Mouse (Mus musculus): ENCODE results near the gene Pjvk. TPM values are rescaled to one million over a fixed set of nuclear protein-coding genes. Genes with fewer than 3 reads are reported as not detected.

The Pjvk gene
- total and polyA plus RNA-seq, 3 experiments = 0.08 TPM; not detected in 2

- no peak for DNase-seq
- H3K27ac ChIP-seq = no peak overlapping the region
- no peak overlapping the region for H3K4me3 ChIP-seq
- H3K27me3 ChIP-seq (ENCODE audit: control insufficient read depth, insufficient read depth, low read length) = no peaks in the 10 kb centered on the region
- no peaks in the 10 kb centered on the region for H3K79me2 ChIP-seq (replicated peaks; ENCODE audit: control insufficient read depth, insufficient read depth, low read length)
- no peak overlapping the region for H3K9ac ChIP-seq (ENCODE audit: low read depth, low read length)
- no peak for TF ChIP-seq CTCF (IDR thresholded peaks at IDR 0.05)
- no peak for TF ChIP-seq EP300 (IDR thresholded peaks at IDR 0.05; ENCODE audit: insufficient read depth, low read depth, low read length)
- no peak for TF ChIP-seq POLR2A (IDR thresholded peaks at IDR 0.05; ENCODE audit: insufficient read depth, low read depth, low read length)
- 86% methylated on average over 5 of the region's 5 CpGs for WGBS
- H3K36me3 ChIP-seq (ENCODE audit: control insufficient read depth, insufficient read depth, low read length) = no peaks in the 10 kb centered on the region
- H3K4me1 ChIP-seq (ENCODE audit: control insufficient read depth, insufficient read depth, low read length) = no peaks in the 10 kb centered on the region
- intact Hi-C loops (cut with DNase I) = no loop called here
These were observed 6.4 kb downstream of the Pjvk start for GRCm38 (mm10) chr2:76654646-76655045.

GRCm38 (mm10) chr2:76655444-76655843 lies 7.2 kb downstream of the Pjvk start:
- H3K9ac ChIP-seq (ENCODE audit: low read depth, low read length) = no peak overlapping the region
- no peak overlapping the region for H3K4me3 ChIP-seq
- no peaks in the 10 kb centered on the region for H3K27me3 ChIP-seq (ENCODE audit: control insufficient read depth, insufficient read depth, low read length)
- no peaks in the 10 kb centered on the region for H3K36me3 ChIP-seq (ENCODE audit: control insufficient read depth, insufficient read depth, low read length)
- H3K79me2 ChIP-seq (replicated peaks; ENCODE audit: control insufficient read depth, insufficient read depth, low read length) = no peaks in the 10 kb centered on the region
- no peaks in the 10 kb centered on the region for H3K4me1 ChIP-seq (ENCODE audit: control insufficient read depth, insufficient read depth, low read length)
- TF ChIP-seq CTCF (IDR thresholded peaks at IDR 0.05) = no peak
- TF ChIP-seq POLR2A (IDR thresholded peaks at IDR 0.05; ENCODE audit: insufficient read depth, low read depth, low read length) = no peak
- no peak for TF ChIP-seq EP300 (IDR thresholded peaks at IDR 0.05; ENCODE audit: insufficient read depth, low read depth, low read length)
- intact Hi-C loops (cut with DNase I) = no loop called here
- WGBS = 70% methylated on average over 3 of the region's 3 CpGs
- H3K27ac ChIP-seq = no peak overlapping the region
- no peak for DNase-seq

- Histone ChIP-seq H3K4me3 (no peak overlapping the region), H3K27me3 (ENCODE audit: control insufficient read depth, insufficient read depth, low read length) (no peaks in the 10 kb centered on the region), H3K36me3 (ENCODE audit: control insufficient read depth, insufficient read depth, low read length) (no peaks in the 10 kb centered on the region), H3K9ac (ENCODE audit: low read depth, low read length) (no peak overlapping the region), H3K4me1 (ENCODE audit: control insufficient read depth, insufficient read depth, low read length) (no peaks in the 10 kb centered on the region), H3K27ac (no peak overlapping the region), H3K79me2 (replicated peaks; ENCODE audit: control insufficient read depth, insufficient read depth, low read length) (no peaks in the 10 kb centered on the region)
- no peak for DNase-seq
- TF ChIP-seq POLR2A (IDR thresholded peaks at IDR 0.05; ENCODE audit: insufficient read depth, low read depth, low read length) (no peak), CTCF (IDR thresholded peaks at IDR 0.05) (peak; percentile 57), EP300 (IDR thresholded peaks at IDR 0.05; ENCODE audit: insufficient read depth, low read depth, low read length) (no peak)
- 6% methylated on average over 1 of the region's 1 CpGs for WGBS
- intact Hi-C loops (cut with DNase I) = no loop called here
These were observed 7.7 kb downstream of the Pjvk start for GRCm38 (mm10) chr2:76655982-76656381.

GRCm38 (mm10) chr2:76658551-76658950 lies 10.3 kb downstream of the Pjvk start:
- no peak for DNase-seq

GRCm38 (mm10) chr2:76659419-76659818 lies 11.1 kb downstream of the Pjvk start:
- no peak for DNase-seq
- intact Hi-C loops (cut with DNase I) = no loop called here
- TF ChIP-seq POLR2A (IDR thresholded peaks at IDR 0.05; ENCODE audit: insufficient read depth, low read depth, low read length) = no peak
- TF ChIP-seq CTCF (IDR thresholded peaks at IDR 0.05) = no peak
- TF ChIP-seq EP300 (IDR thresholded peaks at IDR 0.05; ENCODE audit: insufficient read depth, low read depth, low read length) = no peak
- Histone ChIP-seq H3K4me3 (no peak overlapping the region), H3K36me3 (ENCODE audit: control insufficient read depth, insufficient read depth, low read length) (no peaks in the 10 kb centered on the region), H3K79me2 (replicated peaks; ENCODE audit: control insufficient read depth, insufficient read depth, low read length) (no peaks in the 10 kb centered on the region), H3K4me1 (ENCODE audit: control insufficient read depth, insufficient read depth, low read length) (no peaks in the 10 kb centered on the region), H3K27me3 (ENCODE audit: control insufficient read depth, insufficient read depth, low read length) (no peaks in the 10 kb centered on the region), H3K27ac (no peak overlapping the region), H3K9ac (ENCODE audit: low read depth, low read length) (no peak overlapping the region)
- 65% methylated on average over 5 of the region's 8 CpGs for WGBS

More at GRCm38 (mm10) chr2:76658551-76658950, 10.3 kb downstream of the Pjvk start:
- intact Hi-C loops (cut with DNase I) = no loop called here
- H3K36me3 ChIP-seq (ENCODE audit: control insufficient read depth, insufficient read depth, low read length) = no peaks in the 10 kb centered on the region
- 78% methylated on average over 13 of the region's 13 CpGs for WGBS
- no peak overlapping the region for H3K27ac ChIP-seq
- no peaks in the 10 kb centered on the region for H3K79me2 ChIP-seq (replicated peaks; ENCODE audit: control insufficient read depth, insufficient read depth, low read length)
- H3K27me3 ChIP-seq (ENCODE audit: control insufficient read depth, insufficient read depth, low read length) = no peaks in the 10 kb centered on the region
- no peak overlapping the region for H3K9ac ChIP-seq (ENCODE audit: low read depth, low read length)
- TF ChIP-seq CTCF (IDR thresholded peaks at IDR 0.05) = no peak
- TF ChIP-seq EP300 (IDR thresholded peaks at IDR 0.05; ENCODE audit: insufficient read depth, low read depth, low read length) = no peak
- no peak for TF ChIP-seq POLR2A (IDR thresholded peaks at IDR 0.05; ENCODE audit: insufficient read depth, low read depth, low read length)
- no peak overlapping the region for H3K4me3 ChIP-seq
- no peaks in the 10 kb centered on the region for H3K4me1 ChIP-seq (ENCODE audit: control insufficient read depth, insufficient read depth, low read length)

GRCm38 (mm10) chr2:76665531-76665930 lies 17.3 kb downstream of the Pjvk start:
- no peak overlapping the region for H3K4me3 ChIP-seq
- intact Hi-C loops (cut with DNase I) = no loop called here
- WGBS = 96% methylated on average over 7 of the region's 7 CpGs
- no peak overlapping the region for H3K9ac ChIP-seq (ENCODE audit: low read depth, low read length)
- H3K79me2 ChIP-seq (replicated peaks; ENCODE audit: control insufficient read depth, insufficient read depth, low read length) = no peaks in the 10 kb centered on the region
- H3K27ac ChIP-seq = no peak overlapping the region
- no peaks in the 10 kb centered on the region for H3K27me3 ChIP-seq (ENCODE audit: control insufficient read depth, insufficient read depth, low read length)
- no peaks in the 10 kb centered on the region; the same call in 1 of the 2 replicates for H3K4me1 ChIP-seq (ENCODE audit: control insufficient read depth, insufficient read depth, low read length)
- DNase-seq = no peak
- TF ChIP-seq POLR2A (IDR thresholded peaks at IDR 0.05; ENCODE audit: insufficient read depth, low read depth, low read length) = no peak
- no peak for TF ChIP-seq EP300 (IDR thresholded peaks at IDR 0.05; ENCODE audit: insufficient read depth, low read depth, low read length)
- no peak for TF ChIP-seq CTCF (IDR thresholded peaks at IDR 0.05)
- H3K36me3 ChIP-seq (ENCODE audit: control insufficient read depth, insufficient read depth, low read length) = no peaks in the 10 kb centered on the region; the same call in 1 of the 2 replicates
